Mouse (Mus musculus) limb, embryonic 12.5 days (tissue): ENCODE results near the gene Epha10. TPM values are rescaled to one million over a fixed set of nuclear protein-coding genes. Genes with fewer than 3 reads are reported as not detected.

ENCODE experiments used
- ATAC-seq: fragments of 200-750 bp; cut with Nextera tagmentation; 2 replicates; pipeline ENCODE4 v1.8.0; 2017; ENCODE audit warnings: low read depth, moderate TSS enrichment; ENCODE audit not compliant: insufficient number of reproducible peaks, insufficient read depth, low FRiP score, low TSS enrichment
- H3K27ac ChIP-seq: fragments of 300-500 bp; sonication (generic); 2 replicates; pipeline ENCODE4 v1.5.1; 2016; ENCODE audit warnings: mild to moderate bottlenecking, moderate library complexity
- H3K27me3 ChIP-seq: fragments of 300-500 bp; sonication (generic); 2 replicates; pipeline ENCODE4 v1.6.1; 2016; ENCODE audit warnings: mild to moderate bottlenecking, moderate library complexity
- H3K36me3 ChIP-seq: fragments of 300-500 bp; sonication (generic); 2 replicates; pipeline ENCODE4 v1.6.1; 2016; ENCODE audit warnings: mild to moderate bottlenecking, moderate library complexity
- H3K4me1 ChIP-seq: fragments of 300-500 bp; sonication (generic); replicated peaks from 2 replicates; pipeline ENCODE4 v1.6.1; 2016
- H3K4me2 ChIP-seq: fragments of 300-500 bp; sonication (generic); 2 replicates; pipeline ENCODE4 v1.6.1; 2016; ENCODE audit warnings: mild to moderate bottlenecking, moderate library complexity
- H3K4me3 ChIP-seq: fragments of 300-500 bp; sonication (generic); replicated peaks from 2 replicates; pipeline ENCODE4 v1.5.1; 2016; ENCODE audit warnings: mild to moderate bottlenecking
- H3K9ac ChIP-seq: fragments of 300-500 bp; sonication (generic); replicated peaks from 2 replicates; pipeline ENCODE4 v1.6.1; 2016; ENCODE audit warnings: mild to moderate bottlenecking, moderate library complexity
- H3K9me3 ChIP-seq: fragments of 300-500 bp; sonication (generic); 2 replicates; pipeline ENCODE4 v1.6.1; 2016; ENCODE audit warnings: mild to moderate bottlenecking, moderate library complexity
- WGBS: fragments of 180-500 bp; shearing (Covaris S2); methylation state at CpG from one replicate; pipeline ENCODE4 v1.1.7; 2016; 5-methylcytosine and 5-hydroxymethylcytosine counted together
- polyA plus RNA-seq: library from polyadenylated mRNA; unstranded; fragments of >200 nt; fragmentation: Nextera tagmentation; extraction: Ambion mirVana; gene quantifications from 2 replicates; pipeline ENCODE4 v1.2.1, GENCODE M21; 2016

Epha10 gene
- 0.14 and 0.15 TPM in 2 replicates for polyA plus RNA-seq

DNA sequence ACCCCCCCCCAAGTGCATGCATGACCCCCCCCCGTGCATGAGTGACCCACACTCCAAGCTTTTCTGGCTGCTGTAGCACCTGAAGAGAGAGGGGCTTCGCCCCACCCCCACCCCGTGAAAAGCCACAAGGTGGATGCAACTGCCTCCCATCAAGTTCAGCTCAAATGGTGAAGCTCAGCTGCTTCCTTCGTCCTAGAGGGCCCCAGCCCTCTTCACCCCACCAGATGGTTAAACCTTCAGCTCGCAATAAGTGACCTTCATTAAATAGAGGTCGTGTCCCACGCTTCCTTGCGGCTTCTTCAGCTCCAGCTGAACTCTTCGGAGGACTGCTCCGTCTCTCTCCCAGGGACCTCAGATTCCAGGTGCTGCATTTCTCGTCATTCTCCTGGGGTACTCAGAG, at the start of gene Epha10:
Gene Epha10 (plus strand): TSS at position 301 of the 400 bp plus-strand sequence.
- H3K27ac ChIP-seq, result no peak within 1 kb of the TSS
- peaks cover 17% of the 10 kb centered on the region for H3K4me1 ChIP-seq
- H3K9ac ChIP-seq, result no peak within 1 kb of the TSS
- H3K27me3 ChIP-seq, result peaks cover 78% of the 10 kb centered on the region
- peak within 1 kb of the TSS; percentile 59 for H3K4me2 ChIP-seq
- 6% methylated on average over 11 of the region's 11 CpGs for WGBS
- 0 out of 2 replicates have a peak, but pooled peaks cover 3% of the 10 kb centered on the region for H3K9me3 ChIP-seq
- H3K36me3 ChIP-seq, result no peaks in the 10 kb centered on the region
- H3K4me3 ChIP-seq, result peak within 1 kb of the TSS; percentile 35
- ATAC-seq, result no peak

DNA sequence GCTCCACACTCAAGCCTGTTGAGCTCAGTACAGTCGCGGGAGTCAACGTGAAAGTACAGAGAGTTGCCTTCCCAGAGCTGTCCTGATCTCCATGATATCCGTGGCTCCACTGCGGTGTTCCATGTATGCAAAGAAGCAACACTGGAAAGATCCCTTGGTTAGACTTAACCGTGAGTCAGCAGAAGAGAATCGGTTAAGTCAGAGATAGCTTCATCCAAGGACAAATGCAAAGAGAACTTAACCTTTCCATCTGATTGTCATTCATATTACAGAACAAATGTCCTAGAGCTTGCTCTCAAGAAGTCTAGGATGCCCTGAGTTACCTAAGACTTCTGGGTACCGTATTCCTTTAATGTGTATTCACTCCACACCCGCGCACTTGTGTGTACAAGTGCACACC, 47.9 kb upstream of the Epha10 start:
- no peak overlapping the region for H3K4me3 ChIP-seq
- H3K4me1 ChIP-seq, result no peaks in the 10 kb centered on the region
- H3K36me3 ChIP-seq, result peaks cover 67% of the 10 kb centered on the region
- H3K4me2 ChIP-seq, result no peak overlapping the region
- no peak overlapping the region for H3K9ac ChIP-seq
- no peak for ATAC-seq
- WGBS, result 93% methylated on average over 10 of the region's 10 CpGs
- H3K27ac ChIP-seq, result no peak overlapping the region
- H3K27me3 ChIP-seq, result no peaks in the 10 kb centered on the region
- no peaks in the 10 kb centered on the region for H3K9me3 ChIP-seq

DNA sequence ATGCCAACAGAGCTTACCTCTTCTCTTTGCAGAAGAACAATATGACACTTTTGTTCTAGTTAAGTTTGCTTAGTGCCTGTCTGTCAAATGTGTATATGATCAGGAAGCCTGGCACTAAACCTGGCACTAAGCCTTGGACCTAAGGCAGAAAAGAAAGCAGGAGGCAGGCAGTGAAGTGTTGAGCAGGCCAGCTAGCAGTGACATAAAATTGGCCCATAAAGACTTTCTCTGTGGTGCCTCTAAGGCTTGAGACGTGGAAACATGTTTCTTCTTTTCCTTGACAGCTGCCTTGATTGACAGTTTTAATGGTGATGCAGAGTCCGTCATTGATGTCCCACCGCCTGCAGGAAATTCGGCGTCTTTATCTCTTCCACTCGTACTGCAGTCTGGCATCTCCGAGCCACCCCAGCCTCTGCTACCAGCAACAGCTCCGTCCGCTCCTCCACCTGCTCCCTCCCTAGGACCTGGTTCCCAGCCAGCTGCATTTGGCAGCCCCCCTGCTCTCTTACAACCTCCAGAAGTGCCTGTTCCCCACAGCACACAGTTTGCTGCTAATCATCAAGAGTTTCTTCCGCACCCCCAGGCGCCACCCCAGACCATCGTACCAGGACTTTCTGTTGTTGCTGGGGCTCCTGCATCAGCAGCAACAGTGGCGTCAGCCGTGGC, 42.5 kb upstream of the Epha10 start:
- Histone ChIP-seq H3K4me3 (no peak overlapping the region), H3K4me1 (no peaks in the 10 kb centered on the region), H3K9me3 (no peaks in the 10 kb centered on the region), H3K36me3 (peaks cover 70% of the 10 kb centered on the region), H3K27ac (no peak overlapping the region), H3K4me2 (no peak overlapping the region), H3K9ac (no peak overlapping the region), H3K27me3 (no peaks in the 10 kb centered on the region)
- WGBS, result 86% methylated on average over 14 of the region's 14 CpGs
- ATAC-seq, result no peak

DNA sequence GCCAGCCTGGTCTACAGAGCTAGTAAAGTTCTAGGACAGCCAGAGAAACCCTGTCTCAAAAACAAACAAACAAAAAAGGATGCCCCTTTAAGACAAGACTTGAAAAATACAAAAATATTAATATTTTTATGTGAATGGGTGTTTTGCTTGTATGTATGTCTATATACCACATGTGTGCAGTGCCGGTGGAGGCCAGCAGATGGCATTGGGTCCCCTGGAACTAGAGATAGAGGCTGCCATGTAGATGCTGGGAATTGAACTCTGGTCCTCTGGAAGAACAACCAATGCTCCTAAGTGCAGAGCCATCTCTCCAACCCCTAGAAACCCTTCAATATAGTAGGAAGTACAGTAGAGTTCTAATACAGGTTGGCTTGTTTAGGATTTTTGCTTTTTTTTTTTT, 39.7 kb upstream of the Epha10 start:
- peaks cover 83% of the 10 kb centered on the region for H3K36me3 ChIP-seq
- no peak overlapping the region for H3K27ac ChIP-seq
- H3K9me3 ChIP-seq, result no peaks in the 10 kb centered on the region
- no peak overlapping the region for H3K4me3 ChIP-seq
- WGBS, result 97% methylated on average over 1 of the region's 1 CpGs
- H3K27me3 ChIP-seq, result no peaks in the 10 kb centered on the region
- ATAC-seq, result no peak
- H3K4me2 ChIP-seq, result no peak overlapping the region
- no peaks in the 10 kb centered on the region for H3K4me1 ChIP-seq
- no peak overlapping the region for H3K9ac ChIP-seq

DNA sequence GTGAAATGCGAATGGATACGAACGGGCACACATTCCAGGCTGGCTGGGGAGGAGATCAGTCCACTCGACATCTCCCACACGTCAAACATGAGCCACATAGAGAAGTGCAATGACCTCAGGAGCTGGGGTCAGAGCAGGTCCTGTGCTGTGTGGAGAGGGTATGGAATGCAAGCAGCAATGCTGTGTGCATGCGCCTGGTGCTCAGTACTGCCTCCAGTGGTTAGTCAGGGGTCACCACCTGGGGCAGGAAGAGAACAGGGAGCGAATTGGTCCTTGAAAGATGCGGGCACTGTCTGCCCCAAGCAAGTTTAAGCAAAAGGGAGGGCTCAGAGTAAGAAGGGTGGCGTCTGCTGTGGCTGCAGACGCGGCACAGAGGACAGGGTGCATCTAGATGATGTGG, 37.2 kb upstream of the Epha10 start:
- Histone ChIP-seq H3K4me2 (no peak overlapping the region), H3K9me3 (no peaks in the 10 kb centered on the region), H3K4me1 (peaks cover 5% of the 10 kb centered on the region; the same call in 1 of the 2 replicates), H3K27me3 (no peaks in the 10 kb centered on the region), H3K4me3 (no peak overlapping the region), H3K36me3 (peaks cover 74% of the 10 kb centered on the region), H3K9ac (no peak overlapping the region), H3K27ac (no peak overlapping the region)
- ATAC-seq, result no peak
- WGBS, result 61% methylated on average over 11 of the region's 11 CpGs

- 9% methylated on average over 8 of the region's 8 CpGs for WGBS
- Histone ChIP-seq H3K9me3 (no peaks in the 10 kb centered on the region), H3K4me2 (no peak overlapping the region), H3K27me3 (no peaks in the 10 kb centered on the region), H3K4me1 (peaks cover 20% of the 10 kb centered on the region), H3K27ac (no peak overlapping the region), H3K4me3 (no peak overlapping the region), H3K9ac (no peak overlapping the region), H3K36me3 (peaks cover 43% of the 10 kb centered on the region)
- ATAC-seq, result no peak
Measured at GRCm38 (mm10) chr4:124847573-124847972, 33.1 kb upstream of the Epha10 start.

DNA sequence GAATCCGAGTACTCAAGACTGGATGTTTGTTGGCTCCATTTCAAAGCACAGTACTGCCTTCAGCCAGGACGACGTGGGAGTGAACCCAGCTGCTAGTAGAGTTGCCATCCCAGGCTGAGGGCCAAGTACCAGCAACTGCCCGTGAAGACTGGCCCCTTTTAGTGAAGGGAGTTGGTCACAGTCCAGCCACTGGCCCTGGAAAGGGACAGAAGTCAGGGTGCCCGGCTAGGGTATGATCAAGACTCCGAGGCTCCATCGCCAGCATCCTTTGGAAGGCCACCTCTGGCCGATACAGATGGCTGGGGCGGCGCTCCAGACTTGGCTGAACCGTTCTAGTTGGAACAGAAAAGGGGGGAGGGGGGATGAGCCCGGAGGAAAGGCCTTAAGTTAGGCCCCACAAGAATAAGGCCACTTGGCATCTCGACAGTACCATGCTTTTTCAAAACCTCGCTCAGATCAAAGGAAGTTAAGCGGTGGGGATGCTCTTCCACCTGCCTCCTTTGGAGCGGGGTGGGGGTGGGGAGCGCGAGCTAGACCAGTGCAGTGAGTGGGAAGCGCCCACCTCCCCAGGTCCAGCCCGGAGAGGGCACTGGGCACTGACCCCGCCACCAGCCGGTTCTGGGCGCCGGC, 31.0 kb upstream of the Epha10 start:
- Histone ChIP-seq H3K27me3 (no peaks in the 10 kb centered on the region), H3K9me3 (no peaks in the 10 kb centered on the region), H3K4me1 (peaks cover 20% of the 10 kb centered on the region), H3K4me2 (peak overlapping the region; percentile 92), H3K36me3 (peaks cover 44% of the 10 kb centered on the region), H3K27ac (peak overlapping the region; percentile 91), H3K9ac (peak overlapping the region; percentile 90), H3K4me3 (peak overlapping the region; percentile 100)
- ATAC-seq, result peak; percentile 38
- WGBS, result 2% methylated on average over 24 of the region's 24 CpGs

DNA sequence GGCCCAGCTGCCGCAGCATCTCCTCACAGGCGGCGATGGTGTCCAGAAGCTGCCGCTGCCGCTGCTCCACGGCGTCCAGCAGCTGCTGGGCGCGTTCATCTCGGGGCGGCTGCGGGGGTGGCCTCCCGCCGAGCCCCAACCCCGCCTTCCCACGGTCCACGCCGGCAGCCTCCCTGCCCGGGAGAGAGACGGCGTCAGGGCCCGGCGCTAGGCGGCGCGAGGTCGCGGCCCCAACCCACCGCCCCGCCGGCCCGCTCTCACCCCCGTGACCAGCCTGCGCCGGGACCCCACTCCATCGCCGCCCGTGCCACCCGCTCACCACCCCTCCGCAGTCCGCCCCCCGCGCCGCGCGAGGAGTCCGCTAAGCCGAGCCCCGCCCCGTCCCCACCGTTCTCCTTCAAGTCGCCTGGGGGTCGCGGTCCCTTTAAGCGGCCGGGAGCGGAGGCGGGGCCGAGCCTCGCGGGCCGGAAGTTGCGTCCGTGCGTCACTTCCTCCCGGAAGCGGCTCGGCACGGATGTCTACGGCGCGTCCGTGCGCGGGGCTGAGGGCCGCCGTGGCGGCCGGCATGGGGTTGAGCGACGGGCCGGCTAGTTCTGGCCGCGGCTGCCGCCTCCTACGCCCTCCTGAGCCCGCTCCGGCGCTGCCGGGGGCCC, 30.3 kb upstream of the Epha10 start, which contains the start of gene Yrdc:
Gene Yrdc (plus strand): TSS at position 419 of the 653 bp plus-strand sequence.
- WGBS, result 1% methylated on average over 69 of the region's 90 CpGs
- Histone ChIP-seq H3K4me3 (peak within 1 kb of the TSS; percentile 100), H3K27ac (peak within 1 kb of the TSS; percentile 91), H3K27me3 (no peaks in the 10 kb centered on the region), H3K36me3 (peaks cover 42% of the 10 kb centered on the region), H3K4me2 (peak within 1 kb of the TSS; percentile 92), H3K4me1 (peaks cover 20% of the 10 kb centered on the region), H3K9me3 (no peaks in the 10 kb centered on the region), H3K9ac (peak within 1 kb of the TSS; percentile 90)
- ATAC-seq, result peak; percentile 90

DNA sequence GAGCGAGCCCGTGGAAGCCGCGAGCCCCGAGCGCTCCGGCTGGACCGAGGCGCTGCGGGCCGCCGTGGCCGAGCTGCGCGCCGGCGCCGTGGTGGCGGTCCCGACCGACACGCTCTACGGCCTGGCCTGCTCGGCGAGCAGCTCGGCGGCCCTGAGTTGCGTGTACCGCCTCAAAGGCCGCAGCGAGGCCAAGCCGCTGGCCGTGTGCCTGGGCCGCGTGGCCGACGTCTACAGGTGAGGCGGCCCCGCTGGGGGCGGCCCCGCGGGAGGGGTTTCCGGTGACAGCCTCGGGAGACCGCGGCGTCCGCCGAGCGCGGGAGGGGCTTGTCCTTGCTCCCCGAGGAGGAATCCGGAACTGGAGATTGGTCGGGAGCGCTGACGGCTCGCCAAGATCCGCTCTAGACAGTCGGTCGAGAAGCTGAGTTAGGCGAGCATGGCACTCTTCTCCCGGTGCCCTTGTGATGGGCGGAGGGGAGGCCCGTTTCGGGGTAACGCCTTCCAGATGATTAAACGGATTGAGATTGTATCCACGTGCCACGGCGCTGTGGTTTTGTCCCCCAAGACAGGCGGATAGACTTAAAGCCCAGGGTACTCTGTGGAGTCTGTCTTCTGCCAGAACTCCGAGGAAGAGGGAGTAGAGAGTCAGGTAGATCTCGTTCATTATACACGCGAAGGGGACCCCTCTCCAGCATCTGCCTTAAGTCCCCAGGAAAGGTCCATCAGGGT, 29.6 kb upstream of the Epha10 start, which contains the start of gene 1110065P20Rik:
Gene 1110065P20Rik (minus strand): TSS at position 264 of the 726 bp plus-strand sequence.
- Histone ChIP-seq H3K4me3 (peak within 1 kb of the TSS; percentile 100), H3K27me3 (no peaks in the 10 kb centered on the region), H3K9ac (peak within 1 kb of the TSS; percentile 90), H3K36me3 (peaks cover 45% of the 10 kb centered on the region), H3K4me2 (peak within 1 kb of the TSS; percentile 92), H3K4me1 (peaks cover 20% of the 10 kb centered on the region), H3K9me3 (no peaks in the 10 kb centered on the region), H3K27ac (peak within 1 kb of the TSS; percentile 91)
- WGBS, result under 1% methylated on average over 75 of the region's 75 CpGs
- ATAC-seq, result peak; percentile 44

DNA sequence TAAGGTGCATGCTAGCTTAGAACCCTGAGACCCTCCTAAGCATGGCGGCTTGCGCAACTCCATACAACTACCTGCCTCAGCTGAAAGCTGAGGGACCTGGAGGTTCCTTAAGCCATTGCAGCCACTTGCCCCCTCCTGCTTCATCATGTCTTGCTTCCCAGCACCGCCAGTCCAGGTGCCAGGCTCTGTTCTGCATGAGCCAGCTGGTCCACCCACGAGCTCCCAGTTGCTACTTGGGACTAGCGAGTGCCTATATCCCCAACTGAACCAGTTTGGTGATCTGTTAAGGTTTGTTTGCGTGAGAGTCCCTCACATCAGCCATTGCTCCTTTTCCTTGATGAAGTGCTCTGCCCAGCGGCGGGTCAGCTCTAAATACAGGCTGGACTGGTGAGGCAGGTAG, 24.4 kb upstream of the Epha10 start:
- no peaks in the 10 kb centered on the region for H3K9me3 ChIP-seq
- 92% methylated on average over 8 of the region's 8 CpGs for WGBS
- H3K36me3 ChIP-seq, result peaks cover 48% of the 10 kb centered on the region
- no peak overlapping the region for H3K4me2 ChIP-seq
- H3K27ac ChIP-seq, result no peak overlapping the region
- peaks cover 23% of the 10 kb centered on the region for H3K27me3 ChIP-seq
- H3K4me1 ChIP-seq, result peaks cover 10% of the 10 kb centered on the region
- no peak overlapping the region for H3K9ac ChIP-seq
- H3K4me3 ChIP-seq, result no peak overlapping the region
- no peak for ATAC-seq

DNA sequence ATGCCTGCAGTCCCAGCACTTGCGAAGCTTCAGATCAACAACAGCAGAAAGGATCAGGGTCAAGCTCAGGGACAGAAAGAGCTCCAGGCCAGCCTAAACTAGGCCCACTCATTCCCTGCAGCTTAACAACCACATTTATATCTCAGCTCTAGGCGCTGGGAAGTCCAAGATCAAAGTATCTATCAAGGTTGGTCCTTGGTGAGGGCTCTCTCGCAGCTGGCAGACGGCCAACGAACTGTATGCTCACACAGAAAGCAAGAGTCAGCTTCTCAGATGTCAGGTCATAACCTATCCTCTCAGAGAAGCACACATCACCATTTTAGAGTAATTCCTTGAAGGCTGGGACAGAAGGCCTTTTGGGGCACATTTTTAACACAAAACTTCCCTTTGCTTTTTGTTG, 22.3 kb upstream of the Epha10 start:
- H3K9me3 ChIP-seq, result no peaks in the 10 kb centered on the region
- no peak overlapping the region for H3K4me3 ChIP-seq
- ATAC-seq, result no peak
- H3K4me2 ChIP-seq, result no peak overlapping the region
- H3K9ac ChIP-seq, result no peak overlapping the region
- H3K27me3 ChIP-seq, result peaks cover 44% of the 10 kb centered on the region
- H3K36me3 ChIP-seq, result peaks cover 37% of the 10 kb centered on the region
- no peak overlapping the region for H3K27ac ChIP-seq
- WGBS, result 70% methylated on average over 5 of the region's 5 CpGs
- 0 out of 2 replicates have a peak, but pooled peaks cover 8% of the 10 kb centered on the region for H3K4me1 ChIP-seq
